ENCODE assay signal across 15 mouse cellular contexts in genomic region chr15:69714680-69715079, GRCm38 (mm10).
A peak's percentile ranks its signal among the peaks of the same experiment; 100 is the strongest.
DNase-seq lines count a peak whose midpoint lies in the region; ATAC-seq and TF ChIP-seq lines count a peak whose summit lies in the region.
"Had no signal": no experiment of that assay in that cellular context is flagged by ENCODE, and none has a peak within 500 bp of the region (broad histone marks: within the 10 kb centered on the region; RNA-seq: fewer than 3 reads in every experiment).

No protein-coding gene starts in this region.

- peak; percentile 5 to 41 for DNase-seq in cerebellum, postnatal 25 days
- no peak for DNase-seq in cerebellum, adult 8-10 months
- peak; percentile 60 for DNase-seq in midbrain, postnatal 0 days (ENCODE audit: low spot score)
- no peak for DNase-seq in midbrain, embryonic 10.5 days (ENCODE audit: low spot score)
- DNase-seq in left cerebral cortex, postnatal 10 days (ENCODE audit: extremely low spot score in 1 of 2, low spot score in 2 of 2) = peak; percentile 52 to 67
- DNase-seq in T-cell, adult 2 months (ENCODE audit: low spot score) = no peak
- DNase-seq in lung, adult 18-20 months = no peak
- DNase-seq: cerebellum, adult 11-12 months; heart, adult 11 months; heart, postnatal 14 days had no signal

- no peak for ATAC-seq in midbrain, postnatal 0 days (ENCODE audit: low FRiP score)
- ATAC-seq in erythroid progenitor cell, adult 5-6 weeks (replicated peaks; ENCODE audit: low FRiP score, poor library complexity, severe bottlenecking) = no peak
- ATAC-seq: intestine, postnatal 0 days; midbrain, embryonic 13.5 days had no signal

- no peak for TF ChIP-seq CTCF in midbrain, postnatal 0 days (IDR thresholded peaks at IDR 0.05)

- H3K4me1 ChIP-seq in midbrain, postnatal 0 days (ENCODE audit: insufficient read depth, low read length) = no peaks in the 10 kb centered on the region
- no peaks in the 10 kb centered on the region for H3K4me1 ChIP-seq in midbrain, embryonic 10.5 days
- H3K4me1 ChIP-seq: lung, embryonic 15.5 days; midbrain, embryonic 13.5 days; neural tube, embryonic 13.5 days had no signal

- H3K36me3 ChIP-seq in midbrain, postnatal 0 days (ENCODE audit: insufficient read depth, low read length) = no peaks in the 10 kb centered on the region
- no peaks in the 10 kb centered on the region for H3K36me3 ChIP-seq in midbrain, embryonic 10.5 days
- H3K36me3 ChIP-seq: lung, embryonic 15.5 days; midbrain, embryonic 13.5 days; neural tube, embryonic 13.5 days had no signal

- H3K27me3 ChIP-seq in midbrain, postnatal 0 days (ENCODE audit: insufficient read depth, low read length) = no peaks in the 10 kb centered on the region
- H3K27me3 ChIP-seq in midbrain, embryonic 10.5 days (ENCODE audit: low read depth, poor library complexity, severe bottlenecking) = no peaks in the 10 kb centered on the region
- H3K27me3 ChIP-seq: lung, embryonic 15.5 days; midbrain, embryonic 13.5 days; neural tube, embryonic 13.5 days had no signal

- no peaks in the 10 kb centered on the region for H3K9me3 ChIP-seq in midbrain, postnatal 0 days (ENCODE audit: low read length)
- no peaks in the 10 kb centered on the region for H3K9me3 ChIP-seq in midbrain, embryonic 10.5 days (replicated peaks)
- H3K9me3 ChIP-seq: lung, embryonic 15.5 days; midbrain, embryonic 13.5 days; neural tube, embryonic 13.5 days had no signal

- H3K4me3 ChIP-seq in midbrain, postnatal 0 days (ENCODE audit: low read depth, low read length) = no peak overlapping the region
- no peak overlapping the region for H3K4me3 ChIP-seq in midbrain, embryonic 10.5 days
- H3K4me3 ChIP-seq: lung, embryonic 15.5 days; midbrain, embryonic 13.5 days; neural tube, embryonic 13.5 days had no signal

- H3K9ac ChIP-seq in midbrain, postnatal 0 days (replicated peaks; ENCODE audit: low read length, poor library complexity, severe bottlenecking) = no peak overlapping the region
- H3K9ac ChIP-seq: lung, embryonic 15.5 days; midbrain, embryonic 13.5 days; neural tube, embryonic 13.5 days had no signal

- H3K27ac ChIP-seq in midbrain, postnatal 0 days (ENCODE audit: low read depth, low read length) = no peak overlapping the region
- H3K27ac ChIP-seq in midbrain, embryonic 10.5 days (replicated peaks) = no peak overlapping the region
- H3K27ac ChIP-seq: lung, embryonic 15.5 days; midbrain, embryonic 13.5 days; neural tube, embryonic 13.5 days had no signal

- H3K4me2 ChIP-seq in midbrain, postnatal 0 days (ENCODE audit: low read depth, low read length, poor library complexity, severe bottlenecking) = no peak overlapping the region
- H3K4me2 ChIP-seq: lung, embryonic 15.5 days; midbrain, embryonic 13.5 days; neural tube, embryonic 13.5 days had no signal

- 64% methylated on average over 2 of the region's 2 CpGs for WGBS in midbrain, postnatal 0 days
- 92% methylated on average over 2 of the region's 2 CpGs for WGBS in midbrain, embryonic 10.5 days

- intact Hi-C loops in left cerebral cortex, postnatal 10 days (cut with DNase I) = no loop called here

Comparison
In these comparisons a context has a peak if more than half of its experiments do, and no peak if none do; other contexts are left out.
1. DNase-seq: peak in cerebellum, postnatal 25 days (2 of 2), midbrain, postnatal 0 days (single experiment) and left cerebral cortex, postnatal 10 days (2 of 2); none in cerebellum, adult 8-10 months (single experiment), midbrain, embryonic 10.5 days (single experiment), T-cell, adult 2 months (single experiment) and lung, adult 18-20 months (0 of 2).